ENCODE assay signal across 11 mouse cellular contexts in genomic region chr17:88812943-88813342, GRCm38 (mm10). TPM values are rescaled to one million over a fixed set of nuclear protein-coding genes. Genes with fewer than 3 reads are reported as not detected.
DNase-seq lines count a peak whose midpoint lies in the region; TF ChIP-seq lines count a peak whose summit lies in the region.
"Not testable (repeated sequence)": the region's sequence is repeated elsewhere in the genome, so short reads cannot be mapped to it uniquely, and the experiment has no call there.
"Had no signal": no experiment of that assay in that cellular context is flagged by ENCODE, and none has a peak within 500 bp of the region (broad histone marks: within the 10 kb centered on the region; RNA-seq: fewer than 3 reads in every experiment).

No protein-coding gene starts in this region.

- H3K27me3 ChIP-seq in C2C12 (ENCODE audit: control insufficient read depth, insufficient read depth, insufficient read length); ES-Bruce4 (ENCODE audit: control insufficient read depth, insufficient read depth, low read length, poor library complexity, severe bottlenecking); myocyte (ENCODE audit: control insufficient read depth, insufficient read depth, insufficient read length): not testable (repeated sequence)

- not testable (repeated sequence) for H3K36me3 ChIP-seq in C2C12 (ENCODE audit: control insufficient read depth, insufficient read depth); ES-Bruce4 (ENCODE audit: control insufficient read depth, insufficient read depth, low read length, poor library complexity, severe bottlenecking); ES-E14 (ENCODE audit: control insufficient read depth, insufficient read depth, low read length, poor library complexity, severe bottlenecking); myocyte (ENCODE audit: control insufficient read depth, insufficient read depth)

- not testable (repeated sequence) for H3K79me2 ChIP-seq in C2C12 (ENCODE audit: control insufficient read depth, insufficient read depth); myocyte (ENCODE audit: control insufficient read depth, insufficient read depth)

- H3K27ac ChIP-seq in ES-Bruce4 (ENCODE audit: insufficient read depth, low read length); ES-E14 (ENCODE audit: insufficient read depth, low read depth, low read length, poor library complexity, severe bottlenecking): not testable (repeated sequence)

- H3K9me3 ChIP-seq in ES-Bruce4 (replicated peaks; ENCODE audit: control insufficient read depth, insufficient read depth, low read length, poor library complexity, severe bottlenecking); ES-E14 (ENCODE audit: control insufficient read depth, insufficient read depth, low read depth, low read length): not testable (repeated sequence)

- TF ChIP-seq EP300 in ES-Bruce4 (IDR thresholded peaks at IDR 0.05; ENCODE audit: insufficient read depth, low read depth, low read length), result 0 out of 2 replicates have a peak, but pooled peaks have one; percentile 58

- H3K79me3 ChIP-seq in C2C12 (ENCODE audit: low read depth), result not testable (repeated sequence)

- peak; percentile 16 for DNase-seq in ES-E14 (ENCODE audit: low read depth, low spot score)
- DNase-seq in R1 (ENCODE audit: low read depth, low spot score), result peak; percentile 46

- in situ Hi-C loops in ES-E14 (cut with MboI; ENCODE audit: low sequenced_read_pairs in 2 of 2, unreplicated experiment in 2 of 2), result not testable (repeated sequence)

- peak overlapping the region; percentile 15 for H3K4me2 ChIP-seq in myocyte (ENCODE audit: low read depth)

- not testable (repeated sequence) for H3ac ChIP-seq in C2C12 (ENCODE audit: control insufficient read depth, insufficient read length, low read depth); myocyte (ENCODE audit: control insufficient read depth, insufficient read length)

- not testable (repeated sequence) for H3K4me1 ChIP-seq in ES-Bruce4 (ENCODE audit: control insufficient read depth, insufficient read depth, low read length); ES-E14 (ENCODE audit: control insufficient read depth in 2 of 2, insufficient read depth in 2 of 2, low read length in 2 of 2, poor library complexity in 1 of 2)

- not testable (repeated sequence) for H3K9ac ChIP-seq in ES-Bruce4 (ENCODE audit: low read depth, poor library complexity, severe bottlenecking); ES-E14 (ENCODE audit: insufficient read depth, low read depth, low read length, poor library complexity, severe bottlenecking)

- not testable (repeated sequence) for TF ChIP-seq POLR2A in ES-Bruce4 (IDR thresholded peaks at IDR 0.05; ENCODE audit: insufficient read depth, low read length); myocyte (IDR thresholded peaks at IDR 0.05; ENCODE audit: insufficient read length, low read depth)

- not testable (repeated sequence) for TF ChIP-seq CTCF in C2C12 (IDR thresholded peaks at IDR 0.05; ENCODE audit: control insufficient read depth, insufficient read depth, insufficient read length); ES-Bruce4 (IDR thresholded peaks at IDR 0.05; ENCODE audit: low read depth, low read length)

- H3K4me3 ChIP-seq in C2C12 (ENCODE audit: insufficient read depth, poor library complexity, severe bottlenecking); ES-Bruce4 (ENCODE audit: low read depth, low read length); ES-E14 (ENCODE audit: insufficient read depth in 1 of 2, low read depth in 1 of 2, low read length in 2 of 2, poor library complexity in 1 of 2, severe bottlenecking in 1 of 2); myocyte: not testable (repeated sequence)

TF ChIP-seq in C2C12, 6 proteins besides CTCF, POLR2A, EP300 and RAD21:
- TF ChIP-seq USF1 (IDR thresholded peaks at IDR 0.05; ENCODE audit: low read depth), result peak; percentile 65

TF ChIP-seq in myocyte, 11 proteins besides CTCF, POLR2A, EP300 and RAD21:
- peak; percentile 63 for TF ChIP-seq USF1 (IDR thresholded peaks at IDR 0.05; ENCODE audit: low read depth)

RNA-seq across cellular contexts. Expression of gene Lhcgr, which starts 21.2 kb away (rescaled TPM):
- polyA plus RNA-seq in C2C12 (2012; fragmentation: generic; extraction: Trizol) (not detected), ES-Bruce4 (2011; ENCODE audit: insufficient read depth, insufficient read length, low read depth, missing spikeins) (0.12 TPM in 1 of 2 replicates, not detected in the other), myocyte (2012; fragmentation: generic; extraction: Trizol) (not detected)
- not detected in 2 replicates for total RNA-seq in ES-E14 (2012; rRNA removed)
- total RNA-seq: adrenal gland, postnatal 14 days; adrenal gland, postnatal 36 days; gastrocnemius, adult 18-20 months had no signal
- polyA plus RNA-seq: activated CD4-positive, CD25-positive, alpha-beta regulatory T cell, adult 4 months; embryonic facial prominence, embryonic 10.5 days; Patski had no signal
